Mouse (Mus musculus): ENCODE measurements around the gene Klk14. TPM values are rescaled to one million over a fixed set of nuclear protein-coding genes. Genes with fewer than 3 reads are reported as not detected.
A peak's percentile ranks its signal among the peaks of the same experiment; 100 is the strongest.
"Not testable (repeated sequence)": the region's sequence is repeated elsewhere in the genome, so short reads cannot be mapped to it uniquely, and the experiment has no call there.

Gene Klk14
- under 1 TPM; 0.23 to 0.47 TPM for total RNA-seq (2021)
- long read RNA-seq, experiment 1, result 0 reads
- long read RNA-seq, experiment 2, result 0 reads

DNA sequence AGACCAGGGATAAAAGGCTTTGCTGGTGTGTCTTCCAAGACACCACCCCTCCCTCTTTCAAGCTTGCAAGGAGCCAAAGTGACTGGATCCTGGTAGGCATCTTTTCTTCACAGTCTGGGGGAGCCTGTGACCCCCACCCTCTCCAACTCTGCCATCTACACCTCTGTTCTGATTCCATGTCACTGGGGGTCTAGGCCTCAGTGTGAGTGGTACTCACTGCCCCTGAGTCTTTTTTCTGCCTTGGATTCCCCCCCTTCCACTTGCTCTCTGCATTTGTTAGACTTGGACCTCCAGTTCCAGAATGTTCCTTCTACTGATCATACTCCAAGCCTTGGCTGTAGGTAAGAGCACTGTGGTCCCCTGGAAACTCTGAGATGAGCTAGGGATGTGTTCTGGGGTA, at the start of gene Klk14:
Gene Klk14, plus strand, starts transcription at position 301 of the 400 bp plus-strand sequence.
- DNase-seq, result no peak

DNA sequence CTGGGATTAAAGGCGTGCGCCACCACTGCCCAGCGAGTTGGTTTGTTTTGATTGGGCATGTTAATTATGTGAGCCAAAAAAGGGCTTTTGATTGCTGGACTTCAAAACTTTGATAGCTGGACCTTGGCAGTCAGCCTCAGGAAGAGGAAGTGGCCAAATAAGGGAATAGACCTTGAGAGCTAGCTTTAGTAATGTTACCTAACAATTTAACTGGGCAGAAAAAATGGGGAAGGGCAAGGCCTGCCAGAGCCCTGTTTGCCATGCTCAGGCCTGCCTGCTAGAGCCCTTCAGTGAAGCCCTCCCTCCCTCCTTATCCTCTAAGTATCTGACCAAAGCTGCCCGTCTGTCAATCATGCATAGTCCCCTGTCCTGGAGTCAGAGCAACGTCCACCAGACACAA, 47.6 kb upstream of the Klk14 start:
- DNase-seq, result no peak

DNA sequence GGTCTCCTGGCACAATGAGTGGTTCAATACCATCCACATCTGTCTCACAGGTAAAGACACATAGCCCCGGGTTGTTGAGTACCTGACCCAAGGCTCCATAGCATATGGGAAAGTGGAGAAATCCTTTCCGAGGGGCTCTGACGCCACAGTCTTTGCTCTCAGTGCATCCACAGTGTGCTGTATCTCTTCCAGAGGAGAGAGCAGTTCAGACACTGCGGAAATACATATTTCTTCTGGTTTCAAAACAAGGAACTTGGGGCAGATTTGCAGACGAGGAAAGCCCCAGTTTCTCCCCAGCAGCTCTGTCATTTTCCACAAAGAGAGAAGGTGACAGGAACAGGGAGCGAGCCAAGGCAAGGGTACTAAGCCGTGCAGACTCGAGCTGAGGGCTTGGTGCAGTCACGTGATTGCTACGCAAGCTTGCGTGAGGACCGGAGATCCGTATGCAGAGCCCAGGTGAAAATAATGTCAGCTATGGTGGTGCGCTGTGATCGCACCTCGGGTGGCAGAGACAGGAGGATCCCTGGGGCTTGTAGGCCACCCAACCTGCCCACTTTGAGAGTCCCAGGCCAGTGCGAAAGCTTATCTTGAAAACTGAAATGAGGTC, 47.1 kb upstream of the Klk14 start:
- DNase-seq, result no peak

DNA sequence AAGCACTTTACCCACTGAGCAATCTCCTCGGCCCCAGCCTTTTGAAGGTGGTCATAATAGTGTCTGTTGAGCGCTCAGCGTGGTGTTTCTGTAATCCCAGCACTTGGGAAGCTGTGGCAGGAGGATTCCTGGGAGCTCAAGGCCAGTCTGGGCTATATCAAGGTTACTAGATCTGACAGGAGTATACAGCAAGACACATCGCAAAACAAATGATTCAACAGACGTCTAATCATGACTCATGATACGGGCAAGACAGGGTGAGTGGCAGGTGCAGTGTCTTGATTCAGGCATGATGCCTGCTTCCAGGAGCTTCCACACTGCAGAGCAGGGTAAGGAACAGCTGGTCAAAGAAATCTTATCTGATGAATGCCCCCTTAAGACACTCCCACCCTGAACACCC, 37.5 kb upstream of the Klk14 start:
- DNase-seq, result no peak

DNA sequence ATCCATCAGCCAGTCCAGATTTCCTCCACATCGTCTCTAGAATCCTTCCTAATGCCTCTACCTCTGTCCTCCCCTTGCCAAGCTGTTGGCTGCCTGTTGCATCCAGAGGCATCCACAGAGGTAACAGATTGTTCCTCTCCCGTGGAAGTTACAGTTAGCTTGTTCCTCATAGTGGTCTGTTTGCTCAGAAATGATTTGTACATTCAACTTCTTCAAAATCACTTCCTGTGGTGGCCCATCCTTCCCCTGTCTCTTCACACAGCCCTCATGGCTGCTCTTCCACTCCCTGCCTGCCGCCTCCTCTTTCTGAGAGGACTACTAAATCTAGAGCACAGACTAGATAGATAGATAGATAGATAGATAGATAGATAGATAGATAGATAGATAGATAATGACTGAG, 35.7 kb upstream of the Klk14 start:
- no peak for DNase-seq

DNA sequence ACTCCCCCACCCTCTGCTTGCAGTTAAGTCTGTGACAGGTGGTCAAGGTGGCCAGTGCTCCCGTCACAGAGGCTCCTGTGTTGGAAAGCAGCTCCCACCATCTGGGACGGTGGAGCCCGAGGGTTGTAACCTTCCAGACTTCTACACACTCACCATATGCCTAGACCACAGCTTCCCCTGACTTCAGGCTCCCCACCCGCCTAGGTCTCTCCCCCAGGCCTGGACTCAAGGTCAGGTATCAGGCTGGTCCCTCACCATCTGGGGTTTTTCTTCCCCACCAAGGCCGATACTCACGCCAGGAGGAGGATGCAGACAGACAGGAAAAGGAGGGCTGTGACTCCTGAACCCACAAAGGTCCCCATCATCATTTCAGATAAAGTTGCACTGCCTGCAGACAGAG, 34.0 kb upstream of the Klk14 start:
- DNase-seq, result no peak

DNA sequence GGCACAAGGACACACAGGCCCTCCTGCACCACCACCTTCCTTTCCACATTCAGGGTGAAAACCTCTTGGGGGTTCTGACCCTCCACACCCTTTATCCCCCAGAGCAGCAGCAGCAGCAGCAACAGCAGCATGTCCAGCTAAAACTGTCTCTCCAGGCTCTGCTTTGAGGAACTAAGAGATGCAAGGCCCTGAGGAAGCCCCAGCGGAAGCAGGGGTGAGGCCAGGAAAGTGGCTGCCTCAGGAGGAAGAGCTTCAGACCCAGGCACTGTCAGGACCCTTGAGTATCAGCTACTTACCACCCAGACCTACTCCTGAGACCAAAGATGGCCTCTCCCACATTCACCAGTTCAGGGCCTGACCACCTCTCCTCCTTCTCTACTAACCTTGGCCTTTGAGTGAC, 30.2 kb upstream of the Klk14 start, which contains the start of gene Siglece:
Gene Siglece, minus strand, starts transcription at position 160 of the 400 bp plus-strand sequence.
- peak in 1 of 2 experiments; percentile 42 for DNase-seq

DNA sequence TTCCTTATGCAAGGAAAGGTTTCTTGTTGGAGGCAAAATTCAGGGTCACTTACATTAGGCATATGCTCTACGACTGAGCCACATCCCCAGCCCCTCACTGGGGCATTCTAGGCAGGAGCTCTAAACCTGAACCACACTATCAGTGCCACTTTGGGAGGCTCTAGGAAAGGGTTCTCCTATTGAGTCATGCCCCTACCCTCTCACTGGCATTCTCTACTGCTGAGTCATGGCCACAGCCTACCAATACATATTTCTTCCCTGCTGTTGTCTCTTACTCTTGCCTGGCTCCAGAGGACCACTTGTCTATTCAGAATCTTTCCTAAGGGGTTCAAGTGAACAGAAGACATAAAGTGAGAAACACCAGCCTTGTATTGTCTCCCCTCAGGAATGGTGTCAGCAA, 27.4 kb upstream of the Klk14 start:
- no peak for DNase-seq

DNA sequence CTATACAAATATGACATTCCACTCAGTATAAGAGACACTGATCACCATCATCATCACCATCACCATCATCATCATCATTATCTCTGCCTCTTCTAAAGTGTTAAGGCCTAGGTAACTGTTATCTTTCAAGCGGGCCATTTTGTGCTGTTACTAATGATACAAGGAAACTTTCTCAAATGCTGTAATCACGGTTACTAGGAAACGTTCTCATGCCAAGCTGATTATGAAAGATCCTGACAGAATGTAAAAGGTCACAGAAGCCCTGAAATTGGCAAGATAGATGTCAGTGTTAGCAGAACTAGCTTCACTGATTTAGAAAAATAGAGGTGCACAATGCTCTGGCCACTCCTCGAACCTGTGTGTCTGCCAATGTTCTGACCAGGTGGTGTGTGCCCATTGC, 23.0 kb upstream of the Klk14 start:
- DNase-seq, result not testable (repeated sequence)

DNA sequence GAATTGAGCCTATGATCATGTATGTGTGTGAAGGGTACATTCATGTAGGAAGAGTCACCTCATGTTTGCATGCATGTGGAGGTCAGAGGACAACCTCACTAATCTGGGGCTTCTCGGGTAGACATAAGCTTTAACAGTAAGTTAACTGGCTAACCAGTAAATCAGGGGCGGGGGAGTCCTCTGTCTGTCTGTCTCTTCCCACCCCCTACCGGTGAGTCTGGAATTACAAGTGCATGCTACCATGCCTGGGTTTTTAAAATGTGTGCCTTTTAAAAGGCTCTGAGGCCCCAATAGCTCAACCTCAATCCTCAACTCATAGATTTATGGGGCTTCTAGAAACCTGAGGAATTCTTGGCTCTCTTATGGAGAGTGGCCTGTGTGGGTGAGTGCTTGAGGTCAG, 21.6 kb upstream of the Klk14 start:
- DNase-seq, result no peak

DNA sequence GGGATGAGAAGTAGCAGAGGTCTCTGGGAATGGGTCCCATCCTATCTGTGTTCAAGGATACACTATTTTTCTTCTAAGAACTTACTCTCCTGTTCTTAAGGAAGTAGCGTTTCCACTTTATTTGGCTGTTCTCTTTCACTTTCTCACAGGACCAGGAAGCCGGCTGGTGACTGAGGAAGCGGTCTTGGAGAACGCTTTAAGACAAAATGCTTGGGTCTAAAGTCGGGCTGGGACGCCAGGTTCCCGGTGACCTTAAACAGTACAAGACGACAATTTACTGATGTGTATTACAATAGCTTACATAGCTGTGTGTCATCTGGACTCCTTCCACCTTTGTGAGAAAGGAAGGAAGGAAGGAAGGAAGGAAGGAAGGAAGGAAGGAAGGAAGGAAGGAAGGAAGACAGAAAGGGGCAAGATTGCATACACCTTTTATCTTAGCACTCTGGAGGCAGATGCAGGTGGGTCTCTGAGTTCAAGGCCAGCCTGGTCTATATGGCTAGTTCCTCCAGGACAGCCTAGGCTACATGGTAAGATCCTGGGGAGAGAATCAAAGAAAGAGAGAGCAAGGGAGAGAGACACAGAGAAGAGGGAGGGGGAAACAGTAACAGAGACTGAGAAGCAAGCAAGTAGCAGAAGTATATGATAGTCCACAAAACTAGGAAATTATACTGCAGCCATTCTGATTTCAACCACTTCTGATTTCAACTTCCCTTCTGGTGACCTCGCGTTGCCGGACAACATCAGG, 19.0 kb upstream of the Klk14 start:
- no peak for DNase-seq

DNA sequence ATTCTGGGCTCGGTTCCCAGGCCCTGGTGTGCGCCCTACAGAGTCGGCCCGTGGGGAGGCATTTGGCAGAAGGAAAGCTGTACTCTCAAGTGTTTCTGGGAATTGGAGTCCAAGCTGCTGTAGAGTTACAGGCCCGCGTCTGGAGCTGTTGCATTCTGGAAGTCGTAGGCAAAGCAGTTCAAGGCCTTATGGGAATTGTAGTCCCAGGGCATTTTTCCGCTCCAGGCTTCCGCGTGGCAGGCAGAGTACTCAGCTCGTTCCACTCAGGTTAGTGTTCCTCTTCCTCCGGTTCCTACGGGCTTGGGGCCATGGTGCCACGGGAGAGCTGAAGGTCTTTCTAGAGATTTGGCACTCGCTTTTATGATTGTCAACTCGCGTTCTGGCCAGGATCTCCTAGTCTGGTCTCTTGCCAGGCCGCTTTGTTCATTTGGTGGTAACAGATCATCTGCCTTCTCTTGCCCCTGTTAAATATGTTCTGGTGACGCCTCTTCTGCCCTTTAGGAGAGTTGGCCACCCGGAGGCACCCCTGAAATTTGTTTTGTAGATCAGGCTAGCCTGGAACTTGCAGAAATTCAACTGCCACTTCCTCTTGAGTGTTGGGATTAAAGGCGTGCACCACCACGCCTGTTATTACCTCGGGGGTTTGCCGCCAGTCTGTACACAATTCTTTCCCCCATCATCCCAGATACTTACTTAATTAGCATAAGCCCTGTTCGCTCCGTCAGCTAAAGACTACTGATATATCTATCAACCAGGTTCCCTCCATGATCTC, 18.2 kb upstream of the Klk14 start, which contains the start of gene Ctu1:
Gene Ctu1, plus strand, starts transcription at position 208 of the 772 bp plus-strand sequence.
- peak; percentile 94 to 98 for DNase-seq

DNA sequence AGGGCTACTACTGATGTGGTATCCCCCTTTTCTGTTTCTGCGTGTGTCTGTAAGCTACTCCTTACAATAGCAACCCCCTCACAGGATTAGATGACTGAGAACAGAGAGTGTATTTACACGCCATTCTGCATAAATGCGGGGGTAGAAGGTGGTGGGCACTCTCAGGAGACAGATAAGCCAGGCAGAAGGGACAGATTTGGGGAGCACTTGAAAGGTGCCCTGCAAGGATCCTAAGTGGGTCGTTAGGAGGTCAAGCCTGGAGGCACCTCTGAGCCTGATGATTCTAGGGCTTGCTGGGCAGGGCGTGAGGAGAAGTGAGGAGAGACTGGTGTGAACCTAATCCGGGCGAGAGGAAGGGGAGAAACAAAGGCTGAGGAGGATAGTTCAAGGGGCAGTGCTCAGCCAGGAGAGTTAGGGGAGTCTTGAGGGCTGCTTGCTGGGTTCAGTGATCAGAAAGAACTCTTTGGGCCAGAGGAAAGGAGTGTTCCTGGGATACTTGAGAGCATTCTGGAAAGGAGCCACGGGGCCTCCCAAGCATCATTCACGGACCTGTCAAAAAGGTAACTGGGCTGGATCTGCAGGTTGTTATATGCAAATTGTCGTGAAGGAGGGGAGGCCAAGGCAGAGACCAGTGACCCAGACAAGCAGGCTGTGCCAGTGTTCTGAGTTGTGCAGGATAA, 17.5 kb upstream of the Klk14 start:
- no peak for DNase-seq

DNA sequence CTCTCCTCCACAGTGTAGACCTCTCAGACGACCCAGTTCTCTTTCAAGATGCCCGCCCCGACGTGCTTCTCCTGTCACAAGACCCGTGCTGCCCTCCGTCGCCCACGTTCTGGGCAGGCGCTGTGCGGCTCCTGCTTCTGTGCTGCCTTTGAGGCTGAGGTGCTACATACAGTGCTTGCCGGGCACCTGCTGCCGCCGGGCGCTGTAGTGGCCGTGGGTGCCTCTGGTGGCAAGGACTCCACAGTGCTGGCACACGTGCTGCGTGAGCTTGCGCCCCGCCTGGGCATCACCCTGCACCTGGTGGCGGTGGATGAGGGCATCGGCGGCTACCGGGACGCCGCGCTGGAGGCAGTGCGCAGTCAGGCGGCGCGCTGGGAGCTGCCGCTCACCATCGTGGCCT, 15.1 kb upstream of the Klk14 start:
- no peak for DNase-seq

DNA sequence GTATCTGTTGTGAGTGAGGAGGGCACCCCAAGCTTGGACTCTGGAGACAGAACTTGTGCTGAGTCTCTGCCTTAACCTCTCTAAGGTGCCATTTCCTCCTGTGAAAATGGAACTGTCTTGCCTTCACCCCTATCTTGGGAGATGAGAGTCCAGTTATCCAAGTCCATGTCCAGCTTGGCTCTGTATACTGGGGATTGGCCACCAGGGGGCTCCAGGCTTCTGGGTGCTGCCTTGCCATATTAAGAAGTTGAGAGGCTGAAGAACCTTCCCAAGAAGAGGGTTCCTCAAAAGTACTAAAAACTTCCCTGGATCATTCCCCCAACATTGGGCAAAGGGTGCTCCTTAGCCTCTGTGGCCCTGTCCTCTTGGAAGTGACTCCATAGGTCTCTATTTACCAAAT, 11.7 kb upstream of the Klk14 start:
- DNase-seq, result peak; percentile 33 to 71

DNA sequence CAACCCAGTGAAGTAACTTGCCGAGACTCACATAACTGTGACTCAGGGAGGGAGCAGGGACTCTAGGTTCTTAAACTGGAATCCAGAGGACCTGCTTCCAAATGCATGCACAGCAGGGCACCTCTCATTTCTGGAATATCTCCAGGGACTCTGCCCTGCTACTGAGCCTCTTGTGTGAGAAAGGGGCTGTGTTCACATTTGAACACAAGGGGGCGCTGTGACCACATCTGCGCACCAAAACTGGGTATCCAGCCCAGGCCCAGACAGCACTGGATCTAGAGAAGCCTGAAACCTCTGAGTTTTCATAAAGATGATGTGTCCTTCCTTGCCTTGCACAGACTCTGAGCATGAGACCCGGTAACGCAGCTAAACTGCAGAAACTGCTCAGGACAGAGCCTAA, 9.3 kb upstream of the Klk14 start:
- DNase-seq, result peak; percentile 57 to 79

DNA sequence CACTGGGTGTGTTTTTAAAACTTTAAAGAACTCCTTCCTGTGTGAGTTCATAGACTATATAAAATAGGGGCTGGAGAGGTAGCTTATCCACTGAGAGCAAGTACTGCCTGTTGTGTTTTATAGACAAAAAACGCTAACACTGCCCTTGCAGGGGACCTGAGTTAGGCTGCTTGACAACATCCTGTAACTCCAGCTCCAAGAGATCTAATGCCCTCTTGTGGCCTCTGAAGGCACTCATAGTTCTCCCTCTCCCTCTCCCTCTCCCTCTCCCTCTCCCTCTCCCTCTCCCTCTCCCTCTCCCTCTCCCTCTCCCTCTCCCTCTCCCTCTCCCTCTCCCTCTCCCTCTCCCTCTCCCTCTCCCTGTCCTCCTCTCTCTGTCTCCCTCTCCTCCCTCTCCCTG, 7.7 kb upstream of the Klk14 start:
- not testable (repeated sequence) for DNase-seq

DNA sequence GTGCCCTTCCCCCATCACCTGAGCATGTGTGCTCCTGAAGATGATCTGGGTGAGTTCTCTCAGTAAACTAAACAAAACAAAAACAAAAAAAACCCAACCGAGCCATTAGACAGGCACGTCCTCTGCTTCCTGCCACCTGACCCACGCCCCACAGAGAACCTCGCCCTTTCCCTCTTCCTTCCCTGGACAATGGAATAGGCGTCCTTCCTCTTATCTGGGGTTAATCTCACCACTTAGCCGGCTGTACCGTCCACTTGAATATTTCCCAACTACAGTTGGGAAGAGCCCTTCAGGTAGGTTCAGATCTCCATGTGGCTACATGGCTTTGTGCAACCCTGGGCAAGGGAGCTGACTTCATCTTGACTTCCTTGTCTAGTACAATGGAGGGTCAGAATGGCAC, 5.1 kb upstream of the Klk14 start:
- DNase-seq, result peak; percentile 17 to 54

DNA sequence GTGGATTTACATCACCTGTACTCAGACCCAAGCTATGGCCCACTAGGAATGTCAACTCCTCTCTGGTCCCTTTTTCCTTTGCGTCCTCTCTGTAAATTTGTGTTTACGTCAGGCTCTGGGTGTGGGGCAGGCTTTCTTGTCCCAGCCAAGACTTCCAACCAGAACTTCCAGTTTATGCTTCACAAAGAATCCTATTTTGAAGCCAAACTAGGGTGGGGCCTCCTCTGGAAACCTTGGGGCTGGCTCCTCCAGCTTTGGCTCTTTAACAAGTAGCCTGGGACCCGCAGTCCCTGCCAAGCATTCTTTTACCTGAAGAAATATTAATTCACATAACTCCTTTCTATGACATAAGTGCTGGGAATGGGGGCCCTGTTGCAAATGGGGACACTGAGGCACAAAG, 19.8 kb downstream of the Klk14 start:
- peak in 1 of 2 experiments; percentile 6 for DNase-seq

DNA sequence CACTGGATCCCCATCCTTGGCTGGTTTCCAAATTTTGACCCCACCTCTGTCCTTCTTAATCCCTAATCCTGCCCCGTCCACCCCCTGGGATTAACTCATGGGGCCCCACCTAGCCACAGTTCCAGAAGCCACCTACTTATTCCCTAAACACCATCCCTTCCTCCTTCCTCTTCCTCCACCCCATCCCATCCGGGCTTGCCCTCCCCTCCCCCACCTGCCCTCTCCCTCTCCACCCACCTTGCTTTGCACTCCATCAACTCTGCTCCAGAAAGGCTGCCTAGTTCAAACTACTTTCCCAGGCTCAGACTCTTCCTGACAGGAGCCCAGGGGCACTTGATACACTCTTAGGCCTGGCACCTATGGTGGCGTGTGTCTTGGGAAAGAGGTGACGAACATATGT, 22.0 kb downstream of the Klk14 start, which contains the start of gene Klk13:
Gene Klk13, plus strand, starts transcription at position 301 of the 400 bp plus-strand sequence.
- no peak for DNase-seq

DNA sequence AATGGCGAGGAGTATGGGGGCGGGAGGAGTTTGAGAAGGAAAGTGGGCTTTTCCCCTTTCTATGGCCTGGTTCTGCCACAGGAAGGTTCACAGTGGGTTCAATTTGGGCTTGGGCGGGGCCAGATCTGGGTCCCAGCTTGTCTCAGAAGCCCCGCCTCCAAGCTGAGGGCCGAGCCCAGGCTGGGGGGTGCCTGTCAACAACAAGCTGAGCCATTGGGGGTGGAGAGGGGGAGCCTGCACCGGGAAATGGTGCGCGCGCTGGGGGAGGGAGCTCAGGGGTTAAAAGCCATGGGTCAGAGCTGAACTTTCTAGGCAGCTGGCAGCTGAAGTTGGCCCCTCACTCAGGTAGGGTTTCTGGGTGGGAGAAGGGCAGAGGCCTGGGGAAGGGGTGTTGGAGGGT, 22.7 kb downstream of the Klk14 start:
- no peak for DNase-seq

DNA sequence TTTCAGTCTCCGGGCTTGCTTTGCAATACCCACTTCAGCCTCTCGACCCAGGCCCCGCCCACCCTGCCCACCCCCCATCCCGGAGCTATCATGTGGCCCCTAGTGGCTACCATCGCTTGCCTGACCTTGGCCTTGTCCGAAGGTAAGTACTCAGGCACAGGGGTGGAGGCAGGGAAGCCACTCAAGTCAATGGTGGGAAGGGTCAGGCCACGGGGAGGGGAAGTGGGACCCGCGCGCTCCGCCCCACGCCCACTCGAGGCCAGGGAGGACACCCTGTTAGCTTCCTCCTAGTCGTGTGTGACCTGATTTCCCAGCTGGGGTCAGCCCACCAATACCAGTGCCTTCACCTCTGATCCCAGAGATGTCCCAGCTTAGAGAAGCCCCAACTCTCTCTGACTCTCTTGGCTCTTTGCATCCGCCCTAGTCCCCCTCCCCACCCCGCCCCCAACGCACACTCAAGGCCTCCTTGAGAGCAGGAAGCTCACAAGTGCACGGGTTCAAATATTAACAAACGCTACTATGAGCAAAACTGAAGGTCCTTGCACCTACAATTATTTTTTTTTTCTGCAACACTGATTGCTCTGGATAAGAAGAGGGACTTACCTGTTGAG, 23.6 kb downstream of the Klk14 start:
- no peak for DNase-seq

Measured in heart, adult 18-20 months (tissue).